Mouse (Mus musculus) MEL (cell line): ENCODE results near the gene Cbx8.

ENCODE experiments used
- NELFE ChIP-seq: IDR thresholded peaks from 2 replicates; pipeline ENCODE4 v1.6.1; 2011; ENCODE audit warnings: low read depth, low read length, improper control_type of control experiment
- POLR2A ChIP-seq, 2 experiments: IDR thresholded peaks; 2 replicates each; pipeline ENCODE4 v1.6.1; 2011 to 2012; ENCODE audit warnings: low read length in 2 of 2, mild to moderate bottlenecking in 2 of 2, control low read depth in 1 of 2, improper control_type of control experiment in 1 of 2, low read depth in 1 of 2, moderate library complexity in 1 of 2; ENCODE audit not compliant: control insufficient read depth in 1 of 2, insufficient read depth in 1 of 2, poor library complexity in 1 of 2
- UBTF ChIP-seq: IDR thresholded peaks from 2 replicates; pipeline ENCODE4 v1.6.1; 2012; ENCODE audit warnings: low read depth, mild to moderate bottlenecking, inconsistent platforms, low read length, improper control_type of control experiment, moderate library complexity, borderline replicate concordance; ENCODE audit not compliant: insufficient read depth

DNA sequence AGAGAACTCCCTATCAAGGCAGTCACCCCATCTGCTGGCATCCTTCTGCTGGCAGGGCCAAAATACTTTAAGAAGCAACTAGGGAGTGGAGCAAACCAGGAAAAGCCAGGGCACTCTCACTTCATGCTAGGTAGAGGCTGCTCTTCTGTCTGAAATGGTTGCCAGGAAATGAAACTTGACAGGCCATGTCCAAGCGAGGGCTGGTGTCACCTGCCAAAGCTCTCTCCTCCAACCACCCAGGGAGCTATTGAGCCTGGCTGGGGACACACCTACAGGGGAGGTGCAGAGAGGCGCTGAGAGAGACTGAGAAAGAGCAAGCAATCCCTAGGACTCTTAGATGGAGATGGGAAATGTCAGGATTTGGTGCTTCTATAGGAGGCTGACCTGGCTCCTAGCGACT is 18.5 kb upstream of the Cbx8 start:
- TF ChIP-seq NELFE: no peak
- TF ChIP-seq UBTF: no peak
- no peak for TF ChIP-seq POLR2A (IDR thresholded peaks at IDR 0.05; ENCODE audit: control insufficient read depth in 1 of 2, insufficient read depth in 1 of 2, low read depth in 1 of 2, low read length in 2 of 2, poor library complexity in 1 of 2)
